Comparison of ENCODE assay signal across 8 mouse cellular contexts in genomic region chr10:37139443-37140165, GRCm38 (mm10). TPM values are rescaled to one million over a fixed set of nuclear protein-coding genes. Genes with fewer than 3 reads are reported as not detected.
DNase-seq lines count a peak whose midpoint lies in the region; ATAC-seq and TF ChIP-seq lines count a peak whose summit lies in the region.

No protein-coding gene starts in this region.

- H3K27me3 ChIP-seq in ES-Bruce4 (ENCODE audit: control insufficient read depth, insufficient read depth, low read length, poor library complexity, severe bottlenecking), result no peaks in the 10 kb centered on the region
- no peaks in the 10 kb centered on the region for H3K27me3 ChIP-seq in embryonic facial prominence, embryonic 14.5 days (replicated peaks; ENCODE audit: control insufficient read depth, insufficient read depth, low read length)
- H3K27me3 ChIP-seq in heart, embryonic 16.5 days (ENCODE audit: control insufficient read depth, insufficient read depth, low read length), result no peaks in the 10 kb centered on the region
- H3K27me3 ChIP-seq in lung, embryonic 16.5 days (ENCODE audit: control insufficient read depth, insufficient read depth, low read depth, low read length), result no peaks in the 10 kb centered on the region

- ATAC-seq in embryonic facial prominence, embryonic 14.5 days (ENCODE audit: low read depth), result no peak
- no peak for ATAC-seq in heart, embryonic 16.5 days (replicated peaks; ENCODE audit: extremely low read depth, insufficient read depth, low FRiP score)
- no peak for ATAC-seq in lung, embryonic 16.5 days (ENCODE audit: low read depth)
- ATAC-seq in granulocyte monocyte progenitor cell, adult 5-6 weeks (replicated peaks; ENCODE audit: poor library complexity, severe bottlenecking), result no peak

- TF ChIP-seq EP300 in ES-Bruce4 (IDR thresholded peaks at IDR 0.05; ENCODE audit: insufficient read depth, low read depth, low read length), result no peak

- peak overlapping the region; percentile 27 for H3K4me3 ChIP-seq in ES-Bruce4 (ENCODE audit: low read depth, low read length)
- H3K4me3 ChIP-seq in embryonic facial prominence, embryonic 14.5 days (ENCODE audit: low read depth, low read length), result peak overlapping the region; percentile 85
- peak overlapping the region; percentile 99 for H3K4me3 ChIP-seq in heart, embryonic 16.5 days (ENCODE audit: low read length)
- peak overlapping the region; percentile 81 for H3K4me3 ChIP-seq in layer of hippocampus, adult 2 months
- peak overlapping the region; percentile 81 for H3K4me3 ChIP-seq in lung, embryonic 16.5 days (ENCODE audit: low read length)

- H3K27ac ChIP-seq in ES-Bruce4 (ENCODE audit: insufficient read depth, low read length), result no peak overlapping the region
- peak overlapping the region; percentile 100 for H3K27ac ChIP-seq in embryonic facial prominence, embryonic 14.5 days (replicated peaks; ENCODE audit: low read depth, low read length)
- H3K27ac ChIP-seq in heart, embryonic 16.5 days (ENCODE audit: low read length), result peak overlapping the region; percentile 98
- peak overlapping the region; percentile 98 for H3K27ac ChIP-seq in layer of hippocampus, adult 2 months
- H3K27ac ChIP-seq in lung, embryonic 16.5 days (ENCODE audit: low read length), result peak overlapping the region; percentile 97

- H3K4me1 ChIP-seq in ES-Bruce4 (ENCODE audit: control insufficient read depth, insufficient read depth, low read length), result no peaks in the 10 kb centered on the region
- H3K4me1 ChIP-seq in embryonic facial prominence, embryonic 14.5 days (ENCODE audit: control insufficient read depth, insufficient read depth, low read length), result peaks cover 7% of the 10 kb centered on the region; the same call in 1 of the 2 replicates
- peaks cover 4% of the 10 kb centered on the region for H3K4me1 ChIP-seq in heart, embryonic 16.5 days (ENCODE audit: control insufficient read depth, insufficient read depth, low read length)
- peaks cover 8% of the 10 kb centered on the region for H3K4me1 ChIP-seq in lung, embryonic 16.5 days (replicated peaks; ENCODE audit: control insufficient read depth, insufficient read depth, low read length)

- DNase-seq in adrenal gland, postnatal 25 days, result peak; percentile 5
- DNase-seq in embryonic facial prominence, embryonic 14.5 days (ENCODE audit: low spot score), result peak; percentile 76
- peak in 1 of 2 experiments; percentile 6 for DNase-seq in layer of hippocampus, adult 2 months (ENCODE audit: low spot score in 2 of 2)
- peak; percentile 34 to 50 for DNase-seq in right cerebral cortex, adult 2 months (ENCODE audit: low spot score in 2 of 2)

- H3K4me2 ChIP-seq in embryonic facial prominence, embryonic 14.5 days (ENCODE audit: low read depth, low read length), result peak overlapping the region; percentile 69
- H3K4me2 ChIP-seq in heart, embryonic 16.5 days (ENCODE audit: low read depth, low read length), result peak overlapping the region; percentile 97
- peak overlapping the region; percentile 93 for H3K4me2 ChIP-seq in lung, embryonic 16.5 days (ENCODE audit: low read depth, low read length)

- 0 out of 2 replicates have a peak overlapping the region, but pooled peaks have one; percentile 37 for H3K9ac ChIP-seq in ES-Bruce4 (ENCODE audit: low read depth, poor library complexity, severe bottlenecking)
- H3K9ac ChIP-seq in embryonic facial prominence, embryonic 14.5 days (ENCODE audit: low read depth, low read length), result peak overlapping the region; percentile 100
- H3K9ac ChIP-seq in heart, embryonic 16.5 days (ENCODE audit: low read length), result peak overlapping the region; percentile 87
- peak overlapping the region; percentile 83 for H3K9ac ChIP-seq in lung, embryonic 16.5 days (ENCODE audit: low read length)

- WGBS in embryonic facial prominence, embryonic 14.5 days, result under 1% methylated on average over 26 of the region's 26 CpGs
- WGBS in heart, embryonic 16.5 days, result under 1% methylated on average over 26 of the region's 26 CpGs
- WGBS in lung, embryonic 16.5 days, result under 1% methylated on average over 26 of the region's 26 CpGs

- no peaks in the 10 kb centered on the region for H3K9me3 ChIP-seq in ES-Bruce4 (replicated peaks; ENCODE audit: control insufficient read depth, insufficient read depth, low read length, poor library complexity, severe bottlenecking)
- H3K9me3 ChIP-seq in embryonic facial prominence, embryonic 14.5 days (ENCODE audit: control insufficient read depth, low read length), result no peaks in the 10 kb centered on the region
- no peaks in the 10 kb centered on the region for H3K9me3 ChIP-seq in heart, embryonic 16.5 days (replicated peaks; ENCODE audit: control insufficient read depth, low read length)
- no peaks in the 10 kb centered on the region for H3K9me3 ChIP-seq in lung, embryonic 16.5 days (ENCODE audit: control insufficient read depth, low read length)

- TF ChIP-seq CTCF in ES-Bruce4 (IDR thresholded peaks at IDR 0.05; ENCODE audit: low read depth, low read length), result no peak
- TF ChIP-seq CTCF in layer of hippocampus, adult 2 months (conservative IDR thresholded peaks at IDR 0.05), result 0 out of 2 replicates have a peak, but pooled peaks have one; percentile 11

- peaks cover 4% of the 10 kb centered on the region; the same call in 1 of the 2 replicates for H3K36me3 ChIP-seq in ES-Bruce4 (ENCODE audit: control insufficient read depth, insufficient read depth, low read length, poor library complexity, severe bottlenecking)
- H3K36me3 ChIP-seq in embryonic facial prominence, embryonic 14.5 days (ENCODE audit: control insufficient read depth, insufficient read depth, low read length), result peaks cover 20% of the 10 kb centered on the region
- H3K36me3 ChIP-seq in heart, embryonic 16.5 days (ENCODE audit: control insufficient read depth, insufficient read depth), result peaks cover 3% of the 10 kb centered on the region; the same call in 1 of the 2 replicates
- H3K36me3 ChIP-seq in lung, embryonic 16.5 days (ENCODE audit: control insufficient read depth, insufficient read depth, low read length), result peaks cover 4% of the 10 kb centered on the region

- no peak for TF ChIP-seq POLR2A in ES-Bruce4 (IDR thresholded peaks at IDR 0.05; ENCODE audit: insufficient read depth, low read length)

RNA-seq across cellular contexts. Expression of gene Marcks, which starts 0.9 kb away (rescaled TPM):
- polyA plus RNA-seq in ES-Bruce4 (2011; ENCODE audit: insufficient read depth, insufficient read length, low read depth, missing spikeins), result 85.0 and 87.0 TPM in 2 replicates
- total RNA-seq in adrenal gland, postnatal 25 days (2021), result 59.9 and 88.0 TPM in 2 replicates
- polyA plus RNA-seq in embryonic facial prominence, embryonic 14.5 days (2014; fragmentation: Nextera tagmentation; extraction: Ambion mirVana), result 234 and 262 TPM in 2 replicates
- polyA plus RNA-seq in heart, embryonic 16.5 days (2015; fragmentation: Nextera tagmentation; extraction: Ambion mirVana), result 37.6 and 42.2 TPM in 2 replicates
- 10 to 100 TPM; 92.0 to 98.1 TPM for total RNA-seq in layer of hippocampus, adult 2 months (2021)
- polyA plus RNA-seq in lung, embryonic 16.5 days (2015; fragmentation: Nextera tagmentation; extraction: Ambion mirVana), result 77.9 and 83.9 TPM in 2 replicates
- 5.1 TPM in 2 replicates for total RNA-seq in granulocyte monocyte progenitor cell, adult 5-6 weeks (2014; fragmentation: Nextera tagmentation)
- total RNA-seq in granulocyte monocyte progenitor cell, adult 5-6 weeks (2017), result 8.5 and 10.1 TPM in 2 replicates

Comparison
In these comparisons a context has a peak if more than half of its experiments do, and no peak if none do; other contexts are left out.
1. H3K4me3 ChIP-seq: peak in every context shown above with its lines; median percentile 99 in heart, embryonic 16.5 days; 85 in embryonic facial prominence, embryonic 14.5 days; 81 in layer of hippocampus, adult 2 months; 81 in lung, embryonic 16.5 days; 27 in ES-Bruce4.
2. H3K9ac ChIP-seq: peak in every context shown above with its lines; median percentile 100 in embryonic facial prominence, embryonic 14.5 days; 87 in heart, embryonic 16.5 days; 83 in lung, embryonic 16.5 days; 37 in ES-Bruce4.